Mouse (Mus musculus) limb, embryonic 11.5 days (tissue): ENCODE measurements around the gene Itgae. TPM values are rescaled to one million over a fixed set of nuclear protein-coding genes. Genes with fewer than 3 reads are reported as not detected.
"Not testable (repeated sequence)": the region's sequence is repeated elsewhere in the genome, so short reads cannot be mapped to it uniquely, and the experiment has no call there.

Experiments used
- ATAC-seq: fragments of 200-750 bp; cut with Nextera tagmentation; 2 replicates; pipeline ENCODE4 v1.8.0; 2017; ENCODE audit warnings: low read depth; ENCODE audit not compliant: insufficient number of reproducible peaks, low FRiP score, low TSS enrichment
- DNase-seq: peaks from one replicate; pipeline ENCODE4 v3.0.0-alpha.2; 2015; ENCODE audit warnings: low spot score
- H3K27ac ChIP-seq: fragments of 300-500 bp; sonication (generic); replicated peaks from 2 replicates; pipeline ENCODE4 v1.5.1; 2014; ENCODE audit warnings: low read depth, mild to moderate bottlenecking, low read length
- H3K27me3 ChIP-seq: fragments of 300-500 bp; sonication (generic); 2 replicates; pipeline ENCODE4 v1.6.1; 2014; ENCODE audit warnings: mild to moderate bottlenecking, low read length, mixed read lengths; ENCODE audit not compliant: control insufficient read depth, insufficient read depth
- H3K36me3 ChIP-seq: fragments of 300-500 bp; sonication (generic); 2 replicates; pipeline ENCODE4 v1.6.1; 2014; ENCODE audit warnings: mild to moderate bottlenecking, low read length, moderate library complexity, mixed read lengths; ENCODE audit not compliant: control insufficient read depth, insufficient read depth
- H3K4me1 ChIP-seq: fragments of 300-500 bp; sonication (generic); 2 replicates; pipeline ENCODE4 v1.6.1; 2014; ENCODE audit warnings: low read length, mixed read lengths; ENCODE audit not compliant: control insufficient read depth, insufficient read depth
- H3K4me2 ChIP-seq: fragments of 300-500 bp; sonication (generic); 2 replicates; pipeline ENCODE4 v1.6.1; 2014; ENCODE audit warnings: low read depth, mild to moderate bottlenecking, moderate library complexity; ENCODE audit not compliant: severe bottlenecking
- H3K4me3 ChIP-seq: fragments of 300-500 bp; sonication (generic); 2 replicates; pipeline ENCODE4 v1.5.1; 2014; ENCODE audit warnings: low read depth, low read length
- H3K9ac ChIP-seq: fragments of 300-500 bp; sonication (generic); 2 replicates; pipeline ENCODE4 v1.6.1; 2014; ENCODE audit warnings: mild to moderate bottlenecking, low read length
- H3K9me3 ChIP-seq: fragments of 300-500 bp; sonication (generic); 2 replicates; pipeline ENCODE4 v1.6.1; 2016; ENCODE audit warnings: low read length; ENCODE audit not compliant: control insufficient read depth
- WGBS: fragments of 180-500 bp; shearing (Covaris S2); extraction: QIAGEN DNeasy Blood & Tissue Kit; methylation state at CpG from one replicate; pipeline ENCODE4 v1.1.7; 2014; 5-methylcytosine and 5-hydroxymethylcytosine counted together
- polyA plus RNA-seq: library from polyadenylated mRNA; unstranded; fragments of >200 nt; fragmentation: Nextera tagmentation; extraction: Ambion mirVana; gene quantifications from 2 replicates; pipeline ENCODE4 v1.2.1, GENCODE M21; 2014

The Itgae gene
- polyA plus RNA-seq, 1 experiment from 2014 or later = 0.51 TPM

DNA sequence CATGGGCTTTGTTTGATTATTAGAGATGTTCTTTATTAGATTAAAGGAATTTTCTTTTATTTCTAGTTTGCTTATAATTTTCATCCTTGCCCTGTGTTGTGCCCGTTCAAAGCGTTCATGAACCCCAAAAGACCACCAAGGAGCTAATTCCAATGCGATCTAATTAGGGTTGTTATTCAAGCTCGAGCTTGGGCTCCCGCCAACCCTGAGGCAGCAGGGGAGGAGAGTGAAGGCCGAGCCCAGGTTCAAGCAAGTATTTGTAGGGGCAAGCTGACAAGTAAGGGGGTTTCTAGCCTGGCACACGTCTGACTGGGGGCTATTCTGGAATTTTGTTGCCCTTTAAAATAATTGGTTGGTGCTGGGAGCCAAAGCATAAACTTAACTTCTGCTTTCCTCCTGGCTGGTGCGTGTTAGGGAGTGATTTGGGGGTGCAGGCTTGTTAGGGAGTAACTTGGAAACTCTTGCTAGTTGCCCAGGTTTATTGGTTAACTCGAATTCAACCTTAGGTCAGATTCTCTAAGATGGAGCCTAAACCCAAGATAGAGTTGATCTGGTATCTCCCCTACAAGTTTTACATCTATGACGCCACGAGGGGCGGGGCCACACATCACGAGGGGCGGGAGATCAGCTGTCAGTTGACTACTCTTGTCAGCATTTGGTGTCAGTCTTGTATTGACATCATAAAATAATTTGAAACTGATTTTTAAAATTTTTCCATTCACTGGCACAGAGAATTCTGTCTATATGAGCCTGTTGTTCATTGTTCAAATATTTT is 9.8 kb downstream of the Itgae start:
- Histone ChIP-seq H3K4me2 (no peak overlapping the region), H3K4me1 (no peaks in the 10 kb centered on the region), H3K9ac (no peak overlapping the region), H3K27me3 (no peaks in the 10 kb centered on the region), H3K9me3 (no peaks in the 10 kb centered on the region), H3K4me3 (no peak overlapping the region), H3K36me3 (no peaks in the 10 kb centered on the region), H3K27ac (no peak overlapping the region)
- no peak for ATAC-seq
- WGBS = 69% methylated on average over 14 of the region's 14 CpGs
- no peak for DNase-seq

GRCm38 (mm10) chr11:73101308-73101707 is 10.9 kb downstream of the Itgae start:
- H3K27ac ChIP-seq = no peak overlapping the region
- DNase-seq (no peak), ATAC-seq (no peak)
- H3K4me1 ChIP-seq = no peaks in the 10 kb centered on the region
- H3K4me3 ChIP-seq = no peak overlapping the region
- no peaks in the 10 kb centered on the region for H3K9me3 ChIP-seq
- no peaks in the 10 kb centered on the region for H3K27me3 ChIP-seq
- 83% methylated on average over 4 of the region's 4 CpGs for WGBS
- H3K36me3 ChIP-seq = no peaks in the 10 kb centered on the region
- no peak overlapping the region for H3K9ac ChIP-seq
- H3K4me2 ChIP-seq = no peak overlapping the region

- Histone ChIP-seq H3K4me2 (no peak overlapping the region), H3K9ac (no peak overlapping the region), H3K27me3 (no peaks in the 10 kb centered on the region), H3K27ac (no peak overlapping the region), H3K4me1 (no peaks in the 10 kb centered on the region), H3K9me3 (no peaks in the 10 kb centered on the region), H3K36me3 (no peaks in the 10 kb centered on the region), H3K4me3 (no peak overlapping the region)
- no peak for ATAC-seq
- WGBS = 49% methylated on average over 3 of the region's 3 CpGs
- DNase-seq = no peak
These were observed 14.9 kb downstream of the Itgae start for GRCm38 (mm10) chr11:73105246-73105645.

DNA sequence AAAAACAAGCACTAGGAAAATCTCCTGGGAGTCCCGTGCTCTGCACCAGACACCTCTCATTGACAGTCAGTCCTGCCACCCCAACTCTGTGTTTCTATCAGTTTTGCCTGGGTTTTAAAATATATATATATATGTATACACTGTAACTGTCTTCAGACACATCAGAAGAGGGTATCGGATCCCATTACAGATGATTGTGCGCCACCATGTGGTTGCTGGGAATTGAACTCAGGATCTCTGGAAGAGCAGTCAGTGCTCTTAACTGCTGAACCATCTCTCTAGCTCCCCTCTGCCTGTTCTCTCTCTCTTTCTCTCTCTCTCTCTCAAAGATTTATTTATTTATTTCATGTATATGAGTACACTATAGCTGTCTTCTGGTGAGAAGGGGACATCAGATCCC is 17.0 kb downstream of the Itgae start:
- WGBS = 46% methylated on average over 3 of the region's 3 CpGs
- not testable (repeated sequence) for H3K27me3 ChIP-seq, H3K4me2 ChIP-seq, H3K9me3 ChIP-seq, ATAC-seq, DNase-seq, H3K4me1 ChIP-seq, H3K36me3 ChIP-seq, H3K4me3 ChIP-seq, H3K9ac ChIP-seq, H3K27ac ChIP-seq

- H3K4me1 ChIP-seq = no peaks in the 10 kb centered on the region
- 70% methylated on average over 5 of the region's 5 CpGs for WGBS
- H3K9me3 ChIP-seq = no peaks in the 10 kb centered on the region
- H3K9ac ChIP-seq = no peak overlapping the region
- H3K36me3 ChIP-seq = no peaks in the 10 kb centered on the region
- no peaks in the 10 kb centered on the region for H3K27me3 ChIP-seq
- no peak overlapping the region for H3K4me3 ChIP-seq
- H3K4me2 ChIP-seq = no peak overlapping the region
- ATAC-seq (no peak), DNase-seq (no peak)
- no peak overlapping the region for H3K27ac ChIP-seq
These were observed 18.0 kb downstream of the Itgae start for GRCm38 (mm10) chr11:73108195-73108897.

- DNase-seq (no peak), ATAC-seq (no peak)
- WGBS = 83% methylated on average over 14 of the region's 14 CpGs
- no peaks in the 10 kb centered on the region for H3K4me1 ChIP-seq
- H3K27ac ChIP-seq = no peak overlapping the region
- H3K9ac ChIP-seq = no peak overlapping the region
- no peak overlapping the region for H3K4me2 ChIP-seq
- H3K36me3 ChIP-seq = no peaks in the 10 kb centered on the region
- H3K9me3 ChIP-seq = no peaks in the 10 kb centered on the region
- no peaks in the 10 kb centered on the region for H3K27me3 ChIP-seq
- H3K4me3 ChIP-seq = no peak overlapping the region
These were observed 18.7 kb downstream of the Itgae start for GRCm38 (mm10) chr11:73108898-73109625.

DNA sequence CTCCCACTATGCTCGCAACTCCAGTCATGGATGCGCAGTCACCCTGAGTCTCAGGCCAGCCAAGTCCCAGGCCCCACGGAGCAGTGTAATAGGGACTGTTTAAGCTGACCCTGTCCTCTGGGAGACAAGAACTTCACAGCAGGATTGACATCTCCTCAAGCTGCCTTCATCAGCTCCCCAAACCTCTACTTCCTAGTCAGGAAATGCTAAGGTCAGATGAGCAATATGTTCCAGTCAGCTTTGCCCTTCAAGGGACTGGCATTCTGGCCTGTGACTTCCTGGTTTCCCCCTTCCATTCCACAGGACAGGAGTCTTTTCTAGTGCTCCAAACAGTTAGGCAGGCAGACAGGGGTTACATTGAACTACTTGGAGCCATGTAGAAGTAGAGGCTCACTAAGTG is 19.6 kb downstream of the Itgae start:
- Histone ChIP-seq H3K36me3 (no peaks in the 10 kb centered on the region), H3K9ac (no peak overlapping the region), H3K9me3 (no peaks in the 10 kb centered on the region), H3K27me3 (no peaks in the 10 kb centered on the region), H3K27ac (no peak overlapping the region), H3K4me3 (no peak overlapping the region), H3K4me1 (no peaks in the 10 kb centered on the region), H3K4me2 (no peak overlapping the region)
- DNase-seq = no peak
- WGBS = 89% methylated on average over 3 of the region's 3 CpGs
- no peak for ATAC-seq

GRCm38 (mm10) chr11:73111414-73111813 is 21.0 kb downstream of the Itgae start:
- Histone ChIP-seq H3K36me3 (no peaks in the 10 kb centered on the region), H3K9me3 (no peaks in the 10 kb centered on the region), H3K4me2 (no peak overlapping the region), H3K27me3 (no peaks in the 10 kb centered on the region), H3K4me1 (no peaks in the 10 kb centered on the region), H3K27ac (no peak overlapping the region), H3K9ac (no peak overlapping the region), H3K4me3 (no peak overlapping the region)
- ATAC-seq (no peak; the same call in 1 of the 2 replicates), DNase-seq (no peak)
- WGBS = 69% methylated on average over 6 of the region's 6 CpGs
